Mouse (Mus musculus) neutrophil, adult 5-6 weeks (primary cell): Measurements from ENCODE around the gene Lcn6. TPM values are rescaled to one million over a fixed set of nuclear protein-coding genes. Genes with fewer than 3 reads are reported as not detected.
A peak's percentile ranks its signal among the peaks of the same experiment; 100 is the strongest.

Source experiments
- ATAC-seq: fragments of 151-379, 151-347 bp; 2 replicates; pipeline ENCODE4 v1.8.0; 2017; ENCODE audit warnings: mild to moderate bottlenecking, moderate TSS enrichment; ENCODE audit not compliant: insufficient number of reproducible peaks, poor library complexity, low FRiP score, severe bottlenecking; ENCODE audit errors: extremely low read depth
- total RNA-seq: library from RNA; stranded (forward); fragments of 200-1000 nt; gene quantifications from 2 replicates; pipeline ENCODE4 v1.2.3, GENCODE M21; 2017

Lcn6 gene
- not detected in 2 replicates for total RNA-seq

GRCm38 (mm10) chr2:25676486-25676885, at the start of gene Lcn6:
Gene Lcn6, plus strand, starts transcription at chr2:25676786.
- no peak for ATAC-seq

- ATAC-seq = no peak
Observed at GRCm38 (mm10) chr2:25627811-25628210, 48.8 kb upstream of the Lcn6 start, which contains the start of gene Fcna. Gene Fcna, minus strand, starts transcription at chr2:25628030.

- no peak for ATAC-seq
Observed at GRCm38 (mm10) chr2:25628738-25629137, 47.8 kb upstream of the Lcn6 start.

- no peak for ATAC-seq
Observed at GRCm38 (mm10) chr2:25633616-25634015, 43.0 kb upstream of the Lcn6 start.

GRCm38 (mm10) chr2:25634046-25634445, 42.5 kb upstream of the Lcn6 start:
- no peak for ATAC-seq

GRCm38 (mm10) chr2:25639890-25640289, 36.7 kb upstream of the Lcn6 start:
- ATAC-seq = no peak

- ATAC-seq = no peak
Observed at GRCm38 (mm10) chr2:25652902-25653301, 23.7 kb upstream of the Lcn6 start, which contains the start of gene Lcn8. Gene Lcn8, plus strand, starts transcription at chr2:25653120.

- no peak for ATAC-seq
Observed at GRCm38 (mm10) chr2:25654502-25654901, 22.1 kb upstream of the Lcn6 start.

GRCm38 (mm10) chr2:25656691-25657090, 19.9 kb upstream of the Lcn6 start:
- ATAC-seq = no peak

GRCm38 (mm10) chr2:25657246-25657645, 19.3 kb upstream of the Lcn6 start:
- ATAC-seq = no peak

- no peak for ATAC-seq
Observed at GRCm38 (mm10) chr2:25657652-25658051, 18.9 kb upstream of the Lcn6 start, which contains the start of gene Lcn5. Gene Lcn5, plus strand, starts transcription at chr2:25657952.

GRCm38 (mm10) chr2:25660279-25660678, 16.3 kb upstream of the Lcn6 start:
- no peak for ATAC-seq

- no peak for ATAC-seq
Observed at GRCm38 (mm10) chr2:25661245-25661970, 15.2 kb upstream of the Lcn6 start.

- ATAC-seq = no peak
Observed at GRCm38 (mm10) chr2:25663511-25663910, 13.1 kb upstream of the Lcn6 start.

GRCm38 (mm10) chr2:25664125-25664524, 12.5 kb upstream of the Lcn6 start:
- ATAC-seq = no peak

GRCm38 (mm10) chr2:25666516-25666915, 10.1 kb upstream of the Lcn6 start:
- ATAC-seq = no peak

GRCm38 (mm10) chr2:25679559-25679958, 3.0 kb downstream of the Lcn6 start:
- no peak for ATAC-seq

GRCm38 (mm10) chr2:25682426-25682825, 5.8 kb downstream of the Lcn6 start, which contains the start of gene Lcn10:
Gene Lcn10, plus strand, starts transcription at chr2:25682726.
- ATAC-seq = no peak

- no peak for ATAC-seq
Observed at GRCm38 (mm10) chr2:25686941-25687340, 10.4 kb downstream of the Lcn6 start.

- ATAC-seq = peak; percentile 47; the same call in 1 of the 2 replicates
Observed at GRCm38 (mm10) chr2:25694605-25695004, 18.0 kb downstream of the Lcn6 start.

- no peak for ATAC-seq
Observed at GRCm38 (mm10) chr2:25696951-25697350, 20.4 kb downstream of the Lcn6 start.
